Mouse (Mus musculus): ENCODE data around the gene Xpo5. TPM values are rescaled to one million over a fixed set of nuclear protein-coding genes. Genes with fewer than 3 reads are reported as not detected.

Gene Xpo5
- total RNA-seq, 1 experiment = 63.2 TPM

DNA sequence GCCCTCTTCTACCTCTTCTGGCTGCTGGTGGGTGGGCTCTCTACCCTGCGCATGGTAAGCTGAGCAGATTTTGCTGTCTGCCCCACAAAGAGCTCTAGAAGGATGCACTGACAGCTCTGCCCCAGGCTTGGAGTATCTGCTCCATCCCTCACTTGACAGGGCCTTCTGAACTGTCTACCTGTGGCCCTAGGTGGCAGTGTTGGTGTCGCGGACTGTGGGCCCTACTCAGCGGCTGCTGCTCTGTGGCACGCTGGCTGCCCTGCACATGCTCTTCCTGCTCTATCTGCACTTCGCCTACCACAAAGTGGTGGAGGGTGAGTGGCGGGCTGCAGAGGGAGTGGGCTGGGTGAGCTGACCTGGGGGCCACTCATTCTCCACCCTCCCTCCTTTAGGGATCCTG, 48.6 kb downstream of the Xpo5 start:
- TF ChIP-seq ZC3H11A (IDR thresholded peaks at IDR 0.05; ENCODE audit: borderline replicate concordance, low read depth, low read length) (no peak), HCFC1 (IDR thresholded peaks at IDR 0.05; ENCODE audit: borderline replicate concordance, insufficient read depth, low read length) (no peak), ZNF384 (IDR thresholded peaks at IDR 0.05; ENCODE audit: low read depth, low read length) (no peak), CHD2 (IDR thresholded peaks at IDR 0.05; ENCODE audit: low read depth, low read length) (no peak)
- no peak overlapping the region for H3K27ac ChIP-seq (ENCODE audit: insufficient read depth, low read depth, low read length, poor library complexity, severe bottlenecking)
- no peaks in the 10 kb centered on the region for H3K9me3 ChIP-seq (ENCODE audit: control insufficient read depth, insufficient read depth, low read depth, low read length)
- no peak for DNase-seq (ENCODE audit: low read depth, low spot score)
- in situ Hi-C loops (cut with MboI; ENCODE audit: low sequenced_read_pairs in 2 of 2, unreplicated experiment in 2 of 2) = no loop called here
- no peak overlapping the region for H3K9ac ChIP-seq (ENCODE audit: insufficient read depth, low read depth, low read length, poor library complexity, severe bottlenecking)
- no peak overlapping the region for H3K4me3 ChIP-seq (ENCODE audit: insufficient read depth in 1 of 2, low read depth in 1 of 2, low read length in 2 of 2, poor library complexity in 1 of 2, severe bottlenecking in 1 of 2)
- H3K36me3 ChIP-seq (ENCODE audit: control insufficient read depth, insufficient read depth, low read length, poor library complexity, severe bottlenecking) = peaks cover 32% of the 10 kb centered on the region
- peaks cover 0 to 17% of the 10 kb centered on the region in 2 experiments; a peak in 2 of 4 replicates for H3K4me1 ChIP-seq (ENCODE audit: control insufficient read depth in 2 of 2, insufficient read depth in 2 of 2, low read length in 2 of 2, poor library complexity in 1 of 2)

DNA sequence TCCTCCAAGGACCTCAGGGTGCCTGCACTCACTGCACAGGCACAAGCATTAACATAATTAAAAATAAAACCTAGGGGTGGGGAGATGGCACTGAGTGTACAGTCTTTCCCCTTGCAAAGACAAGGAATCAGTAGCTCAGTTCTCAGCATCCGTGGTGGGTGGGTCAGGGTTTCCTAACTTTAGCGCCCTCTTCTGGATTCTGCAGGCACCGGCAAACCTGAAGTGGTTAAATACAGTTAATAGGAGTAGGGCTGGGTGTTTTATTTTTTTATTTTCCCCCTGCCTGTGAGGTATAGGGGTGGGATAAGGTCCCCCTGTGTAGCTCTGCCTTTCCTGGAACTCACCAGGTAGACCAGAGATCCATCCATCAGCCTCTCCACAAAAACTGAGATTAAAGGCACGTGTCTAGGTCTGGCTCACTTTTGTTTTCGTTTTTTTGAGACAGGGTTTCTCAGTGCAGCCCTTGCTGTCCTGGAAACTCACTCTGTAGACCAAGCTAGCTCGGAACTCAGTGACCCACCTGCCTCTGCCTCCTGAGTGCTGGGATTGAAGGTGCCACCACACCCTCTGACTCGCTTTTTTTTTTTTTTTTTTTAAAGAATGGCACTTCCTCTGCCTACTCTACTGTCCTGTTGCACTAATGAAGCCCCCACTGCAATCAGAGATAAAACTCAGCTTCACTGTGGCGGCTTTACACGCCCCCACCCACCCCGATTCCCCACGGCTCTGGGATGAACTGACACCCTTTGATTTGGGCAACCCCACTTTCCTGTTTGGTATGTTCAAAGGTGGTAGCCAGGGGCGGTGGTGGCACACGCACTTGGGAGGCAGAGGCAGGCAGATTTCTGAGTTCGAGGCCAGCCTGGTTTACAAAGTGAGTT, 50.2 kb downstream of the Xpo5 start:
- in situ Hi-C loops (cut with MboI; ENCODE audit: low sequenced_read_pairs in 2 of 2, unreplicated experiment in 2 of 2) = no loop called here
- Histone ChIP-seq H3K27ac (ENCODE audit: insufficient read depth, low read depth, low read length, poor library complexity, severe bottlenecking) (no peak overlapping the region), H3K36me3 (ENCODE audit: control insufficient read depth, insufficient read depth, low read length, poor library complexity, severe bottlenecking) (peaks cover 28% of the 10 kb centered on the region), H3K4me1 (ENCODE audit: control insufficient read depth in 2 of 2, insufficient read depth in 2 of 2, low read length in 2 of 2, poor library complexity in 1 of 2) (peaks cover 0 to 14% of the 10 kb centered on the region in 2 experiments; a peak in 2 of 4 replicates), H3K9me3 (ENCODE audit: control insufficient read depth, insufficient read depth, low read depth, low read length) (no peaks in the 10 kb centered on the region), H3K9ac (ENCODE audit: insufficient read depth, low read depth, low read length, poor library complexity, severe bottlenecking) (no peak overlapping the region; the same call in 1 of the 2 replicates), H3K4me3 (ENCODE audit: insufficient read depth in 1 of 2, low read depth in 1 of 2, low read length in 2 of 2, poor library complexity in 1 of 2, severe bottlenecking in 1 of 2) (no peak overlapping the region)
- TF ChIP-seq ZC3H11A (IDR thresholded peaks at IDR 0.05; ENCODE audit: borderline replicate concordance, low read depth, low read length) = no peak
- TF ChIP-seq CHD2 (IDR thresholded peaks at IDR 0.05; ENCODE audit: low read depth, low read length) = no peak
- TF ChIP-seq ZNF384 (IDR thresholded peaks at IDR 0.05; ENCODE audit: low read depth, low read length) = no peak
- TF ChIP-seq HCFC1 (IDR thresholded peaks at IDR 0.05; ENCODE audit: borderline replicate concordance, insufficient read depth, low read length) = no peak
- no peak for TF ChIP-seq MAFK (IDR thresholded peaks at IDR 0.05; ENCODE audit: insufficient read depth, low read depth, low read length)
- peak; percentile 53 for DNase-seq (ENCODE audit: low read depth, low spot score)

DNA sequence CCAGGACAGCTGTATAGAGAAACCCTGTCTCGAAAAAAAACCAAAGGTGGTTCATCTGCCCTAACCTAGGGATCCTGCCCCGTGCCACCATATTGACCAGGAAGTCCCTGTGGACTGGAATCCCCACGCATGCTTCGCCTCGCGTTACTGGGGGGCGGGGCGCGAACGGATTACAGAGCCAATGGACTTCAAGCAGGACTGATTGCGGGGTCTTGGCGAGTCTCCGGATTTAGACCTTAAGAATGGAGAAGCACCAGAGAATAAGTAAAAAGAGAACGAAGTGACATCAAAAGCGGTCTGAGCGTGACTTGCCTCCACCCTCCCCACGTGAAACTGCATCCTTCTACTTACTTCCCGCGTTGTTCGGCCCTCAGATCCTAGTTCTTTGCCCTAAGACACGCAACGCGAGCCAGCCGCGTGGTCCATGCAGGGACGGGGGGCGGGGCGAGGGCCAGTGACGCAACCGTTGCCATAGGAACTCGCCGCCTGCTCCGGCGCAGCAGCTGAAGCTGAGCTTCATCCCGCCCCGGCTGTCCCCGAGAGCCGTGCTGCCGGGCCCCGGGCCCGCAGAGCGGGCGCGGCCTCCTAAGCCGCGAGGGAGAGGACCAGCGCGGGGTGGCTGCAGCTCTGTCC, 51.0 kb downstream of the Xpo5 start, which contains the start of gene Lrrc73:
Lrrc73 (plus strand) TSS at position 80 of the 633 bp plus-strand sequence.
- in situ Hi-C loops (cut with MboI; ENCODE audit: low sequenced_read_pairs in 2 of 2, unreplicated experiment in 2 of 2) = no loop called here
- Histone ChIP-seq H3K9ac (ENCODE audit: insufficient read depth, low read depth, low read length, poor library complexity, severe bottlenecking) (peak within 1 kb of the TSS; percentile 63), H3K27ac (ENCODE audit: insufficient read depth, low read depth, low read length, poor library complexity, severe bottlenecking) (no peak within 1 kb of the TSS), H3K4me3 (ENCODE audit: insufficient read depth in 1 of 2, low read depth in 1 of 2, low read length in 2 of 2, poor library complexity in 1 of 2, severe bottlenecking in 1 of 2) (peak within 1 kb of the TSS; percentile 66 to 68), H3K36me3 (ENCODE audit: control insufficient read depth, insufficient read depth, low read length, poor library complexity, severe bottlenecking) (peaks cover 36% of the 10 kb centered on the region), H3K4me1 (ENCODE audit: control insufficient read depth in 2 of 2, insufficient read depth in 2 of 2, low read length in 2 of 2, poor library complexity in 1 of 2) (peaks cover 0 to 14% of the 10 kb centered on the region in 2 experiments; a peak in 2 of 4 replicates), H3K9me3 (ENCODE audit: control insufficient read depth, insufficient read depth, low read depth, low read length) (no peaks in the 10 kb centered on the region)
- peak; percentile 69 for DNase-seq (ENCODE audit: low read depth, low spot score)
- TF ChIP-seq CHD2 (IDR thresholded peaks at IDR 0.05; ENCODE audit: low read depth, low read length) (no peak), HCFC1 (IDR thresholded peaks at IDR 0.05; ENCODE audit: borderline replicate concordance, insufficient read depth, low read length) (no peak), ZNF384 (IDR thresholded peaks at IDR 0.05; ENCODE audit: low read depth, low read length) (no peak), MAFK (IDR thresholded peaks at IDR 0.05; ENCODE audit: insufficient read depth, low read depth, low read length) (no peak), ZC3H11A (IDR thresholded peaks at IDR 0.05; ENCODE audit: borderline replicate concordance, low read depth, low read length) (no peak)

DNA sequence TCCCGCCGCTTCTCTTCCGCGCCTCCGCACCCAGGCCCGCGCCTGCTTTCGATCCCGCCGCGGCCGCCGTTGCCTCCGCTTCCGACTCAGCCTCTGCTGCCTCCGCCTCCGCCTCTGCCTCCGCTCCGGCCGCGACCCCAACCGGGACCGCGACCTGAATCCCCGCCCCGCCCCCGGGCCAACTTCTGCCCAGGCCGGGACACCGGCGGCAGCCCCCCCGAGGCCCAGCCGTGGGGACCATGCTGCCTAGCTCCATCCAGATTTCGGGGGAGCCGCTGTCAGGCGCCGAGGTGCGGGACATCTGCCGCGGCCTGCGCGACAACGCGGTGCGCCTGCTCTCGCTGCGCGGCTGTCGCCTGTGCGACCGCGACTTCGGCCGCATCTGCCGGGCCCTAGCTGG, 51.5 kb downstream of the Xpo5 start:
- Histone ChIP-seq H3K27ac (ENCODE audit: insufficient read depth, low read depth, low read length, poor library complexity, severe bottlenecking) (no peak overlapping the region), H3K4me1 (ENCODE audit: control insufficient read depth in 2 of 2, insufficient read depth in 2 of 2, low read length in 2 of 2, poor library complexity in 1 of 2) (peaks cover 0 to 10% of the 10 kb centered on the region in 2 experiments; a peak in 2 of 4 replicates), H3K36me3 (ENCODE audit: control insufficient read depth, insufficient read depth, low read length, poor library complexity, severe bottlenecking) (peaks cover 40% of the 10 kb centered on the region), H3K4me3 (ENCODE audit: insufficient read depth in 1 of 2, low read depth in 1 of 2, low read length in 2 of 2, poor library complexity in 1 of 2, severe bottlenecking in 1 of 2) (peak overlapping the region; percentile 66 to 68), H3K9me3 (ENCODE audit: control insufficient read depth, insufficient read depth, low read depth, low read length) (no peaks in the 10 kb centered on the region), H3K9ac (ENCODE audit: insufficient read depth, low read depth, low read length, poor library complexity, severe bottlenecking) (peak overlapping the region; percentile 9)
- no peak for DNase-seq (ENCODE audit: low read depth, low spot score)
- in situ Hi-C loops (cut with MboI; ENCODE audit: low sequenced_read_pairs in 2 of 2, unreplicated experiment in 2 of 2) = no loop called here
- TF ChIP-seq HCFC1 (IDR thresholded peaks at IDR 0.05; ENCODE audit: borderline replicate concordance, insufficient read depth, low read length) = no peak
- no peak for TF ChIP-seq CHD2 (IDR thresholded peaks at IDR 0.05; ENCODE audit: low read depth, low read length)
- TF ChIP-seq ZC3H11A (IDR thresholded peaks at IDR 0.05; ENCODE audit: borderline replicate concordance, low read depth, low read length) = no peak
- no peak for TF ChIP-seq ZNF384 (IDR thresholded peaks at IDR 0.05; ENCODE audit: low read depth, low read length)
- no peak for TF ChIP-seq MAFK (IDR thresholded peaks at IDR 0.05; ENCODE audit: insufficient read depth, low read depth, low read length)

All from ES-E14 (cell line).